Mouse (Mus musculus) monocyte, adult 5-6 weeks (primary cell): ENCODE results near the gene Nprl3. TPM values are rescaled to one million over a fixed set of nuclear protein-coding genes. Genes with fewer than 3 reads are reported as not detected.

Experiments used
- ATAC-seq: fragments of 153-309, 156-312 bp; replicated peaks from 2 replicates; pipeline ENCODE4 v1.8.0; 2017; ENCODE audit warnings: mild to moderate bottlenecking; ENCODE audit not compliant: low TSS enrichment, insufficient number of reproducible peaks, severe bottlenecking, poor library complexity, low FRiP score
- total RNA-seq: library from RNA; stranded (forward); fragments of 200-1000, 200-491, 200-594 nt; gene quantifications from 3 replicates; pipeline ENCODE4 v1.2.3, GENCODE M21; 2017

Nprl3 gene
- total RNA-seq, 1 experiment from 2014 or later = 23.5 TPM

GRCm38 (mm10) chr11:32253121-32253520 lies 14.4 kb downstream of the Nprl3 start:
- no peak for ATAC-seq

- ATAC-seq = no peak
These were observed 16.4 kb downstream of the Nprl3 start for GRCm38 (mm10) chr11:32250880-32251763.

- ATAC-seq = no peak
These were observed 19.2 kb downstream of the Nprl3 start for GRCm38 (mm10) chr11:32248350-32248749.

- ATAC-seq = no peak
These were observed 20.4 kb downstream of the Nprl3 start for GRCm38 (mm10) chr11:32247068-32247467.

- ATAC-seq = no peak
These were observed 21.9 kb downstream of the Nprl3 start for GRCm38 (mm10) chr11:32245614-32246013.

- no peak for ATAC-seq
These were observed 22.9 kb downstream of the Nprl3 start for GRCm38 (mm10) chr11:32244617-32245016.

GRCm38 (mm10) chr11:32244064-32244463 lies 23.4 kb downstream of the Nprl3 start:
- no peak for ATAC-seq

GRCm38 (mm10) chr11:32243205-32243955 lies 24.1 kb downstream of the Nprl3 start:
- ATAC-seq = no peak

GRCm38 (mm10) chr11:32242209-32242608 lies 25.3 kb downstream of the Nprl3 start:
- no peak for ATAC-seq

GRCm38 (mm10) chr11:32241391-32241790 lies 26.1 kb downstream of the Nprl3 start:
- ATAC-seq = no peak

GRCm38 (mm10) chr11:32238093-32238860 lies 29.2 kb downstream of the Nprl3 start:
- ATAC-seq = peak; percentile 92

GRCm38 (mm10) chr11:32237411-32237795 lies 30.1 kb downstream of the Nprl3 start:
- ATAC-seq = no peak

- ATAC-seq = no peak
These were observed 30.6 kb downstream of the Nprl3 start for GRCm38 (mm10) chr11:32236712-32237410.

GRCm38 (mm10) chr11:32236132-32236531 lies 31.4 kb downstream of the Nprl3 start:
- no peak for ATAC-seq

- ATAC-seq = no peak
These were observed 31.9 kb downstream of the Nprl3 start for GRCm38 (mm10) chr11:32235646-32236045.

GRCm38 (mm10) chr11:32234816-32235485 lies 32.6 kb downstream of the Nprl3 start:
- ATAC-seq = no peak

- no peak for ATAC-seq
These were observed 33.6 kb downstream of the Nprl3 start for GRCm38 (mm10) chr11:32233895-32234294.

- ATAC-seq = no peak
These were observed 34.7 kb downstream of the Nprl3 start for GRCm38 (mm10) chr11:32232848-32233247.
